Mouse (Mus musculus) forebrain, embryonic 12.5 days (tissue): ENCODE measurements around the gene Cyp8b1. TPM values are rescaled to one million over a fixed set of nuclear protein-coding genes. Genes with fewer than 3 reads are reported as not detected.

Experiments
- ATAC-seq: fragments of 200-750 bp; cut with Nextera tagmentation; 2 replicates; pipeline ENCODE4 v1.8.0; 2017; ENCODE audit warnings: moderate TSS enrichment; ENCODE audit not compliant: low FRiP score
- H3K27ac ChIP-seq: fragments of 300-500 bp; sonication (generic); 2 replicates; pipeline ENCODE4 v1.5.1; 2016; ENCODE audit warnings: mild to moderate bottlenecking
- H3K27me3 ChIP-seq: fragments of 300-500 bp; sonication (generic); 2 replicates; pipeline ENCODE4 v1.6.1; 2016; ENCODE audit warnings: mild to moderate bottlenecking
- H3K36me3 ChIP-seq: fragments of 300-500 bp; sonication (generic); replicated peaks from 2 replicates; pipeline ENCODE4 v1.6.1; 2016; ENCODE audit warnings: mild to moderate bottlenecking
- H3K4me1 ChIP-seq: fragments of 300-500 bp; sonication (generic); 2 replicates; pipeline ENCODE4 v1.6.1; 2016
- H3K4me2 ChIP-seq: fragments of 300-500 bp; sonication (generic); 2 replicates; pipeline ENCODE4 v1.6.1; 2016; ENCODE audit warnings: mild to moderate bottlenecking, moderate library complexity
- H3K4me3 ChIP-seq: fragments of 300-500 bp; sonication (generic); replicated peaks from 2 replicates; pipeline ENCODE4 v1.5.1; 2016; ENCODE audit warnings: mild to moderate bottlenecking
- H3K9ac ChIP-seq: fragments of 300-500 bp; sonication (generic); 2 replicates; pipeline ENCODE4 v1.6.1; 2016; ENCODE audit warnings: mild to moderate bottlenecking
- H3K9me3 ChIP-seq: fragments of 300-500 bp; sonication (generic); 2 replicates; pipeline ENCODE4 v1.6.1; 2016
- WGBS: fragments of 180-500 bp; shearing (Covaris S2); methylation state at CpG from one replicate; pipeline ENCODE4 v1.1.7; 2016; 5-methylcytosine and 5-hydroxymethylcytosine counted together
- polyA plus RNA-seq: library from polyadenylated mRNA; unstranded; fragments of >200 nt; fragmentation: Nextera tagmentation; extraction: Ambion mirVana; gene quantifications from 2 replicates; pipeline ENCODE4 v1.2.1, GENCODE M21; 2016

The Cyp8b1 gene
- polyA plus RNA-seq, 1 experiment from 2014 or later = not detected

GRCm38 (mm10) chr9:121900282-121900855 is 15.7 kb downstream of the Cyp8b1 start:
- no peaks in the 10 kb centered on the region for H3K9me3 ChIP-seq
- no peaks in the 10 kb centered on the region for H3K4me1 ChIP-seq
- no peaks in the 10 kb centered on the region for H3K27me3 ChIP-seq
- H3K9ac ChIP-seq = no peak overlapping the region
- H3K4me2 ChIP-seq = no peak overlapping the region
- ATAC-seq = no peak
- 87% methylated on average over 5 of the region's 5 CpGs for WGBS
- H3K27ac ChIP-seq = no peak overlapping the region
- no peaks in the 10 kb centered on the region for H3K36me3 ChIP-seq
- H3K4me3 ChIP-seq = no peak overlapping the region

DNA sequence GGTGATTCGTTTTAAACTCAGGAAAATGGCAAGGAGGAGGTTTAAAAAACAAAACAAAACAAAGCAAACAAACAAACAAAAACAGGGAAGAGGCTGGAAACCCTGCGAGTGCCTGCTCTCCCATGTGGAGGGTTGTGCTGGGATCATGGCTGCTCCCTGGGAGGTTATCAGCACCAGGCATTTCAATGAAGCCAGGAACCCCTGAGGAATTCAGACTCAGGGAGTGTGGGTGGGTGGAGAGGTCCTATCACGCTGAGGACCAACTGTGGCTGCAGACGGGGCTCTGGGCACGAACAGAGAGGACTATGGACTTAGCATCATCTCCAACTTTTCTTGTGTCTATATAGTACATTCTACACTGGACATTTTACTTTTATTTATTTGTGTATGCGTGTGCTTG is 16.8 kb downstream of the Cyp8b1 start:
- no peak overlapping the region for H3K9ac ChIP-seq
- H3K27me3 ChIP-seq = no peaks in the 10 kb centered on the region
- no peaks in the 10 kb centered on the region for H3K36me3 ChIP-seq
- no peaks in the 10 kb centered on the region for H3K9me3 ChIP-seq
- no peak for ATAC-seq
- H3K27ac ChIP-seq = no peak overlapping the region
- no peak overlapping the region for H3K4me2 ChIP-seq
- H3K4me1 ChIP-seq = no peaks in the 10 kb centered on the region
- 80% methylated on average over 6 of the region's 6 CpGs for WGBS
- H3K4me3 ChIP-seq = no peak overlapping the region

GRCm38 (mm10) chr9:121898245-121898644 is 17.9 kb downstream of the Cyp8b1 start, which contains the start of gene Ackr2:
Ackr2 (plus strand) TSS chr9:121898355.
- Histone ChIP-seq H3K9me3 (no peaks in the 10 kb centered on the region), H3K36me3 (no peaks in the 10 kb centered on the region), H3K4me1 (no peaks in the 10 kb centered on the region), H3K4me2 (no peak within 1 kb of the TSS), H3K4me3 (no peak within 1 kb of the TSS), H3K27ac (no peak within 1 kb of the TSS), H3K9ac (no peak within 1 kb of the TSS), H3K27me3 (no peaks in the 10 kb centered on the region)
- ATAC-seq = no peak
- WGBS = 83% methylated on average over 9 of the region's 9 CpGs

GRCm38 (mm10) chr9:121896820-121897219 is 19.3 kb downstream of the Cyp8b1 start:
- no peak for ATAC-seq
- H3K4me1 ChIP-seq = no peaks in the 10 kb centered on the region
- no peaks in the 10 kb centered on the region for H3K36me3 ChIP-seq
- H3K27me3 ChIP-seq = no peaks in the 10 kb centered on the region
- no peak overlapping the region for H3K4me2 ChIP-seq
- 88% methylated on average over 4 of the region's 4 CpGs for WGBS
- H3K9ac ChIP-seq = no peak overlapping the region
- no peak overlapping the region for H3K27ac ChIP-seq
- H3K9me3 ChIP-seq = no peaks in the 10 kb centered on the region
- H3K4me3 ChIP-seq = no peak overlapping the region

GRCm38 (mm10) chr9:121895392-121895993 is 20.6 kb downstream of the Cyp8b1 start:
- Histone ChIP-seq H3K4me3 (no peak overlapping the region), H3K9me3 (no peaks in the 10 kb centered on the region), H3K9ac (no peak overlapping the region), H3K36me3 (no peaks in the 10 kb centered on the region), H3K27me3 (no peaks in the 10 kb centered on the region), H3K4me2 (no peak overlapping the region), H3K27ac (no peak overlapping the region), H3K4me1 (peaks cover 5% of the 10 kb centered on the region)
- WGBS = 84% methylated on average over 7 of the region's 7 CpGs
- no peak for ATAC-seq

DNA sequence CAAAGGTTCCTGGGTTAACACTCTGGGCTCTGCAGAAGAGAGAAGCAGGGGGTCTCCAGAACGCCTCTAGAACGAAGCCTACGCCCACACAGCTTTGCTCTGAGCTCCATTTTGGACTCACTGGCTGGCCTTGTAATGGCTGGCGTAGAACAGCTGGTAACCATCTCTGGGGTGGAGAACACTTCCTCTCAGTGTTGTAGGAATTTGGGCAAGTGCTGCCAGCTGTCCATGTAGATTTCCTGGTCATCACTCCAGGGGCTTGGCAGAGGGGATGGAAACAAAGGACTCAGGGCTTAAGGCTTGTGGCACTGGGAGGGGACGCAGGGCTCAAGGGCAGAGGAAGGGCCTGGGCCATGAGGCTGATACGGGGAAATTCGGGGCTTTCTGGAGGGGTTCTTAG is 21.7 kb downstream of the Cyp8b1 start:
- ATAC-seq = no peak

GRCm38 (mm10) chr9:121892057-121892687 is 23.9 kb downstream of the Cyp8b1 start:
- no peak for ATAC-seq
- 88% methylated on average over 12 of the region's 12 CpGs for WGBS
- Histone ChIP-seq H3K4me2 (no peak overlapping the region), H3K9me3 (no peaks in the 10 kb centered on the region), H3K27me3 (no peaks in the 10 kb centered on the region), H3K36me3 (no peaks in the 10 kb centered on the region), H3K4me3 (no peak overlapping the region), H3K27ac (no peak overlapping the region), H3K9ac (no peak overlapping the region), H3K4me1 (peaks cover 7% of the 10 kb centered on the region)

More for the DNA sequence above, 21.7 kb downstream of the Cyp8b1 start:
- Histone ChIP-seq H3K4me1 (peaks cover 7% of the 10 kb centered on the region), H3K9ac (no peak overlapping the region), H3K36me3 (no peaks in the 10 kb centered on the region), H3K27ac (no peak overlapping the region), H3K4me2 (no peak overlapping the region), H3K4me3 (no peak overlapping the region), H3K27me3 (no peaks in the 10 kb centered on the region), H3K9me3 (no peaks in the 10 kb centered on the region)
- WGBS = 87% methylated on average over 7 of the region's 7 CpGs

DNA sequence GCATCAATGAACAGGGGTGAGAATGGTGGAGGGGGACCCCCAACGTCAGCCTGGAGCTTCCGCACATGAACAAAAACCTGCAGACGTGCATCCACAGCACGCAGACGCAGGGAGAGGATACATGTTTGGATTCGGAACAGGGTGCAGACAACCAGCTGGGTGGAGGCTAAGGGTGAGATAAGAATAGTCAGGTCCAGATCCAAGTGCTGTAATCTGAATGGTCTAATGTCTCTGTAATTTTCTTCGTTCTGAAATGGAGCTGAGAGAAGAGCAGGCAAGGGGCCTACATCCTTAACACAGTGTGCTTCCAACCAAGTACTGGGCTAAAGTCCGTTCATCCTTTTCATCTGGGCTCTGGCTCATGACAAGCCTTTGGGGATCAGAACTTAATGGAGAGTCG is 24.8 kb downstream of the Cyp8b1 start:
- no peak for ATAC-seq
- H3K9me3 ChIP-seq = no peaks in the 10 kb centered on the region
- no peaks in the 10 kb centered on the region for H3K36me3 ChIP-seq
- no peak overlapping the region for H3K4me2 ChIP-seq
- no peak overlapping the region for H3K4me3 ChIP-seq
- 85% methylated on average over 9 of the region's 9 CpGs for WGBS
- no peak overlapping the region for H3K27ac ChIP-seq
- no peaks in the 10 kb centered on the region for H3K27me3 ChIP-seq
- peaks cover 7% of the 10 kb centered on the region for H3K4me1 ChIP-seq
- H3K9ac ChIP-seq = no peak overlapping the region

DNA sequence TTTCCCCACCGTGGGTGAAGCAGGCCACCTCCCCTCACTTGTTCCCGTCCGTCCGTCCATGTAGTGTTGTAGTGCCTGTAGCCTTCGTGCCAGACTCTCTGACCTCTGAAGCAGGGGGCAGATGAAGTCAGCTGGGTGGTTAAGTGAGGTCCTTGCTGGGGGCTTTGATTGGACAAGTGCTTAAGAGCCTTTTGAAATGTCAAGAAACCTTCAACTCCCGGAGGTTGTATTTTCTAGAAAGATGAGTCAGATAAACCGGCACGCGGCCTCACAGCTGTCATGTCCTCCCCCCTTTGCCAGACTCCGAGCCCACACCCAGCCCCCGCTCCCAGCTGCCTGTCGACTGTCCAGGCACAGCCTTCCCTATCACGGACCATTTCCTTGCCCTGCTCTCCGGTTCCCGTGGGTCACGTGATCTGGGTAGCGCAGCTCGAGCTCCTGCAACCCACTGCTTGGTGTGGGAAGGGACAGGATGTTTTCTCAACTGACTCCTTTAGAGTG is 25.6 kb downstream of the Cyp8b1 start:
- Histone ChIP-seq H3K4me1 (peaks cover 7% of the 10 kb centered on the region), H3K9me3 (no peaks in the 10 kb centered on the region), H3K4me2 (no peak overlapping the region), H3K9ac (no peak overlapping the region), H3K27ac (no peak overlapping the region), H3K27me3 (no peaks in the 10 kb centered on the region), H3K36me3 (no peaks in the 10 kb centered on the region), H3K4me3 (no peak overlapping the region)
- no peak for ATAC-seq
- WGBS = 61% methylated on average over 18 of the region's 18 CpGs

DNA sequence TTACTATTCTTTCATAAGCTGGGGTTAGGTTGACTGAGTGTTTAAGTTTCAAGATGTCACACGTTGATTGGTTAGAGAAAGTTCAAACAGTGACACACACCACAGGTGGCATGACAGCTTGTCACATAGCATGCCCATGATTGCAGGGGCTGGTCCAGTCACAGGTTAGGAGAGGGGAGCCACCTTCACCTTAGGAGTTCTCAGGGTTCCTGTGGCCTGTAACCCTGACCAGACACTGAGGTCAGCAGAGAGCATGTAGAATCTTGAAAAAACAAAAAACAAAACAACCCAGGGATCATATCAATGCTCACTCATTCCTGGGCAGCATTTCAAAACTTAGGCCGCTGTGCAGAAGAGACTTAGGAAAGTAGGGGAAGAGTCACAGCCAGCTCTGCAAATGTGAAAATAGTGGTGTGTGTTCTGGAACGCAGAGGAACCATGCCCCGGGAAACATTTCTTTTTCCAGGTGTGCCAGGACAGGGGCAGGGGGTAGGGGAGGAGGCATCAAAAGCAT is 26.1 kb downstream of the Cyp8b1 start:
- WGBS = 76% methylated on average over 4 of the region's 4 CpGs
- Histone ChIP-seq H3K9ac (no peak overlapping the region), H3K4me1 (peaks cover 7% of the 10 kb centered on the region), H3K27me3 (no peaks in the 10 kb centered on the region), H3K4me2 (no peak overlapping the region), H3K27ac (no peak overlapping the region), H3K36me3 (no peaks in the 10 kb centered on the region), H3K9me3 (no peaks in the 10 kb centered on the region), H3K4me3 (no peak overlapping the region)
- ATAC-seq = no peak

GRCm38 (mm10) chr9:121882015-121882457 is 34.1 kb downstream of the Cyp8b1 start:
- Histone ChIP-seq H3K4me3 (no peak overlapping the region), H3K4me2 (no peak overlapping the region), H3K36me3 (no peaks in the 10 kb centered on the region), H3K27me3 (no peaks in the 10 kb centered on the region), H3K4me1 (no peaks in the 10 kb centered on the region), H3K9me3 (no peaks in the 10 kb centered on the region), H3K27ac (no peak overlapping the region), H3K9ac (no peak overlapping the region)
- WGBS = 81% methylated on average over 7 of the region's 7 CpGs
- no peak for ATAC-seq

- H3K9me3 ChIP-seq = no peaks in the 10 kb centered on the region
- H3K4me2 ChIP-seq = no peak overlapping the region
- H3K27ac ChIP-seq = no peak overlapping the region
- no peaks in the 10 kb centered on the region for H3K27me3 ChIP-seq
- H3K4me3 ChIP-seq = no peak overlapping the region
- no peaks in the 10 kb centered on the region for H3K4me1 ChIP-seq
- H3K9ac ChIP-seq = no peak overlapping the region
- H3K36me3 ChIP-seq = no peaks in the 10 kb centered on the region
- 88% methylated on average over 6 of the region's 6 CpGs for WGBS
- ATAC-seq = no peak
These were observed 34.8 kb downstream of the Cyp8b1 start for GRCm38 (mm10) chr9:121881301-121881700.
